Mouse (Mus musculus): ENCODE measurements around the gene Zfp383.
"Not testable (repeated sequence)": the region's sequence is repeated elsewhere in the genome, so short reads cannot be mapped to it uniquely, and the experiment has no call there.

Zfp383 gene

GRCm38 (mm10) chr7:29908130-29908950 is at the start of gene Zfp383:
Gene Zfp383 (plus strand): TSS chr7:29908223.
- DNase-seq, result peak; percentile 89

GRCm38 (mm10) chr7:29859532-29860517 is 48.2 kb upstream of the Zfp383 start, which contains the start of gene Zfp420:
Gene Zfp420 (plus strand): TSS chr7:29859979.
- DNase-seq, result peak; percentile 93

GRCm38 (mm10) chr7:29861660-29862059 is 46.4 kb upstream of the Zfp383 start:
- no peak for DNase-seq

GRCm38 (mm10) chr7:29874256-29874655 is 33.8 kb upstream of the Zfp383 start:
- no peak for DNase-seq

- DNase-seq, result not testable (repeated sequence)
Measured at GRCm38 (mm10) chr7:29877561-29877960, 30.5 kb upstream of the Zfp383 start.

GRCm38 (mm10) chr7:29880056-29880455 is 28.0 kb upstream of the Zfp383 start:
- DNase-seq, result no peak

- no peak for DNase-seq
Measured at GRCm38 (mm10) chr7:29880916-29881315, 27.1 kb upstream of the Zfp383 start.

GRCm38 (mm10) chr7:29890501-29890900 is 17.5 kb upstream of the Zfp383 start:
- no peak for DNase-seq

- DNase-seq, result no peak
Measured at GRCm38 (mm10) chr7:29892756-29893155, 15.3 kb upstream of the Zfp383 start.

- DNase-seq, result no peak
Measured at GRCm38 (mm10) chr7:29898351-29898750, 9.7 kb upstream of the Zfp383 start.

GRCm38 (mm10) chr7:29904101-29904500 is 3.9 kb upstream of the Zfp383 start:
- DNase-seq, result no peak

GRCm38 (mm10) chr7:29905966-29906681 is 1.9 kb upstream of the Zfp383 start, which contains the start of gene Zfp27:
Gene Zfp27 (minus strand): TSS chr7:29906572.
- DNase-seq, result peak; percentile 75

- no peak for DNase-seq
Measured at GRCm38 (mm10) chr7:29906682-29907058, 1.4 kb upstream of the Zfp383 start.

- no peak for DNase-seq
Measured at GRCm38 (mm10) chr7:29907206-29907605, 817 bp upstream of the Zfp383 start.

GRCm38 (mm10) chr7:29910252-29910651 is 2.2 kb downstream of the Zfp383 start:
- DNase-seq, result no peak

- DNase-seq, result no peak
Measured at GRCm38 (mm10) chr7:29912172-29912571, 4.1 kb downstream of the Zfp383 start.

- DNase-seq, result no peak
Measured at GRCm38 (mm10) chr7:29917371-29918061, 9.5 kb downstream of the Zfp383 start.

- DNase-seq, result no peak
Measured at GRCm38 (mm10) chr7:29918062-29918453, 10.0 kb downstream of the Zfp383 start.

GRCm38 (mm10) chr7:29921439-29922093 is 13.5 kb downstream of the Zfp383 start:
- no peak for DNase-seq

- DNase-seq, result no peak
Measured at GRCm38 (mm10) chr7:29922780-29923179, 14.8 kb downstream of the Zfp383 start.

GRCm38 (mm10) chr7:29938856-29939255 is 30.8 kb downstream of the Zfp383 start:
- no peak for DNase-seq

- no peak for DNase-seq
Measured at GRCm38 (mm10) chr7:29941027-29941426, 33.0 kb downstream of the Zfp383 start.

Measured in kidney, postnatal 10 days (tissue).